In genomic region chr7:116458985-116459441, GRCm38 (mm10) we compare ENCODE assay signal across 8 mouse cellular contexts. TPM values are rescaled to one million over a fixed set of nuclear protein-coding genes. Genes with fewer than 3 reads are reported as not detected.
A peak's percentile ranks its signal among the peaks of the same experiment; 100 is the strongest.
DNase-seq lines count a peak whose midpoint lies in the region; ATAC-seq lines count a peak whose summit lies in the region.

No protein-coding gene starts in this region.

- H3K9ac ChIP-seq in heart, embryonic 11.5 days (ENCODE audit: low read depth, low read length) = no peak overlapping the region

- no peaks in the 10 kb centered on the region for H3K36me3 ChIP-seq in heart, embryonic 11.5 days (ENCODE audit: control insufficient read depth, insufficient read depth, low read length)

- peak; percentile 80 for DNase-seq in heart, adult 11 months
- DNase-seq in 416B (ENCODE audit: low read depth) = peak; percentile 59
- peak; percentile 60 for DNase-seq in adipocyte (ENCODE audit: low spot score)
- DNase-seq in kidney, adult 9 months = peak; percentile 60
- peak; percentile 6 to 36 for DNase-seq in monocyte, adult 2 months (ENCODE audit: low read depth in 1 of 2, low spot score in 2 of 2)
- DNase-seq in adrenal gland, adult 8-10 months = no peak

- no peak overlapping the region for H3K4me2 ChIP-seq in heart, embryonic 11.5 days

- no peak overlapping the region for H3K4me3 ChIP-seq in heart, embryonic 11.5 days (ENCODE audit: low read depth, low read length)

- no peak for ATAC-seq in heart, embryonic 11.5 days (replicated peaks; ENCODE audit: insufficient number of reproducible peaks, low FRiP score, low TSS enrichment)
- no peak for ATAC-seq in erythroid progenitor cell, adult 5-6 weeks (replicated peaks; ENCODE audit: low FRiP score, poor library complexity, severe bottlenecking)

- H3K27ac ChIP-seq in heart, embryonic 11.5 days (ENCODE audit: low read depth, low read length) = no peak overlapping the region

- no peaks in the 10 kb centered on the region for H3K9me3 ChIP-seq in heart, embryonic 11.5 days (replicated peaks; ENCODE audit: control insufficient read depth, low read length)

- H3K27me3 ChIP-seq in heart, embryonic 11.5 days (ENCODE audit: control insufficient read depth, insufficient read depth, low read length) = no peaks in the 10 kb centered on the region

- WGBS in heart, embryonic 11.5 days (ENCODE audit: insufficient replicate concordance) = 36% methylated on average over 3 of the region's 3 CpGs

- H3K4me1 ChIP-seq in heart, embryonic 11.5 days (ENCODE audit: control insufficient read depth, insufficient read depth, low read length) = no peaks in the 10 kb centered on the region

RNA-seq across cellular contexts. Expression of gene Pik3c2a, which starts 15.8 kb away (rescaled TPM):
- polyA plus RNA-seq in heart, embryonic 11.5 days (2014; fragmentation: Nextera tagmentation; extraction: Ambion mirVana) = 24.7 and 29.5 TPM in 2 replicates
- 5.0 and 11.3 TPM in 2 replicates for total RNA-seq in erythroid progenitor cell, adult 5-6 weeks (2015; ENCODE audit: low replicate concordance)
- total RNA-seq in erythroid progenitor cell, adult 5-6 weeks (2017; ENCODE audit: low replicate concordance) = 2.3 and 10.9 TPM in 2 replicates
- total RNA-seq in adrenal gland, adult 8-10 months (2022) = 10 to 100 TPM; 30.0 to 47.3 (median 38.5) TPM

RNA-seq across cellular contexts. Expression of gene Nucb2, which starts 45.2 kb away (rescaled TPM):
- polyA plus RNA-seq in heart, embryonic 11.5 days (2014; fragmentation: Nextera tagmentation; extraction: Ambion mirVana) = 6.5 and 8.7 TPM in 2 replicates
- total RNA-seq in erythroid progenitor cell, adult 5-6 weeks (2015; ENCODE audit: low replicate concordance) = 16.9 and 18.0 TPM in 2 replicates
- total RNA-seq in erythroid progenitor cell, adult 5-6 weeks (2017; ENCODE audit: low replicate concordance) = 11.5 and 18.5 TPM in 2 replicates
- 10 to 100 TPM; 21.6 to 32.4 (median 27.6) TPM for total RNA-seq in adrenal gland, adult 8-10 months (2022)
